Mouse (Mus musculus) bone marrow macrophage, adult 2 months (primary cell): ENCODE measurements around the gene Ppfia3. TPM values are rescaled to one million over a fixed set of nuclear protein-coding genes. Genes with fewer than 3 reads are reported as not detected.

Source experiments
- H3K27ac ChIP-seq: 2 replicates; pipeline ENCODE4 v1.5.1; 2012; ENCODE audit warnings: low read depth, low read length; ENCODE audit not compliant: insufficient read depth
- H3K4me1 ChIP-seq: 2 replicates; pipeline ENCODE4 v1.6.1; 2012; ENCODE audit warnings: low read length; ENCODE audit not compliant: control insufficient read depth, insufficient read depth
- H3K4me3 ChIP-seq: 2 replicates; pipeline ENCODE4 v1.5.1; 2012; ENCODE audit warnings: mild to moderate bottlenecking, low read length, moderate library complexity; ENCODE audit not compliant: insufficient read depth
- CTCF ChIP-seq: IDR thresholded peaks from 2 replicates; pipeline ENCODE4 v1.5.1; 2012; ENCODE audit warnings: low read depth, mild to moderate bottlenecking, low read length, moderate library complexity
- POLR2A ChIP-seq: IDR thresholded peaks from 2 replicates; pipeline ENCODE4 v1.6.1; 2012; ENCODE audit warnings: mild to moderate bottlenecking, low read depth, low read length, borderline replicate concordance
- polyA plus RNA-seq: library from polyadenylated mRNA; stranded (reverse); fragments of >200 nt; gene quantifications from 2 replicates; pipeline ENCODE4 v1.2.4, GENCODE M21; 2012; ENCODE audit not compliant: missing spikeins, insufficient read depth, insufficient read length

Ppfia3 gene
- polyA plus RNA-seq, 1 experiment, result 1.8 TPM

DNA sequence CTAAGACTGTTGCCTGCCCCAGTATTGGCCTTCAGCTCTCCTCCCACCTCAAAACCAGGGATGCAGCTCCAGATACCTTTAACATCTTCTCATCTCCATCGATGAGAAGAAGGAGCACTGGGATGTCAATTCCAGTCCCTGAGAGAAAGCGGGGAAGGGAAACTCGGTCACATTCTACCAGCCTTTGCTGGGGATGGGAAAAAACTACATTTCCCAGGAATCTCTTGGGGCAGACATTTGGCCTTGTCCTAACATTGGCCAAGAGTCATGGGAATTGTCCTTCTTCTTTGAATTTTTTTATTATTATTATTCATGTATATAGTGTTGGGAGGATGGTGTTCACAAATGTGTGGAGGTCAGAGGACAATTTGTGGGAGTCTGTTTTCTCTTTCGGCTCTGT is 44.6 kb downstream of the Ppfia3 start:
- Histone ChIP-seq H3K4me1 (no peaks in the 10 kb centered on the region), H3K4me3 (no peak overlapping the region), H3K27ac (no peak overlapping the region)
- TF ChIP-seq CTCF, result no peak
- TF ChIP-seq POLR2A, result no peak

DNA sequence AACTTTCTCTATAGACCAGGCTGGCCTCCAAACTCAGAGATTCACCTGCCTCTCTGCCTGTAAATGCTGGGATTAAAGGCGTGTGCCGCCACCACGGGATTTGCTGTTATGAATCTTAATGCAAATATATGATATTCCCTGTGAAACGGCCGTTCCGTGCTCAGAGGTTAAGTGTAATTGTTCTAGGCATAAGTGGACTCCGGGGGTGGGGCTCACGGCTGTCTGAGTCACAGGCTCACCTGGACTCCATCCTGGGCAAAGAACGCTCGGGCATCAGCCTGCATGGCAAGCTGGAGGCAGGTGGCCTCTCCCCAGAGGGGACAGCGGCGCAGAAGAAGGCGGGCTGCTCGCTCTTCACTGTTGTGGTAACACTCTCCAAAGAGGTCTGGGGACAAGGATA is 50.3 kb downstream of the Ppfia3 start:
- H3K4me3 ChIP-seq, result no peak overlapping the region
- H3K4me1 ChIP-seq, result peaks cover 4% of the 10 kb centered on the region; the same call in 1 of the 2 replicates
- TF ChIP-seq POLR2A (no peak), CTCF (no peak)
- H3K27ac ChIP-seq, result no peak overlapping the region

DNA sequence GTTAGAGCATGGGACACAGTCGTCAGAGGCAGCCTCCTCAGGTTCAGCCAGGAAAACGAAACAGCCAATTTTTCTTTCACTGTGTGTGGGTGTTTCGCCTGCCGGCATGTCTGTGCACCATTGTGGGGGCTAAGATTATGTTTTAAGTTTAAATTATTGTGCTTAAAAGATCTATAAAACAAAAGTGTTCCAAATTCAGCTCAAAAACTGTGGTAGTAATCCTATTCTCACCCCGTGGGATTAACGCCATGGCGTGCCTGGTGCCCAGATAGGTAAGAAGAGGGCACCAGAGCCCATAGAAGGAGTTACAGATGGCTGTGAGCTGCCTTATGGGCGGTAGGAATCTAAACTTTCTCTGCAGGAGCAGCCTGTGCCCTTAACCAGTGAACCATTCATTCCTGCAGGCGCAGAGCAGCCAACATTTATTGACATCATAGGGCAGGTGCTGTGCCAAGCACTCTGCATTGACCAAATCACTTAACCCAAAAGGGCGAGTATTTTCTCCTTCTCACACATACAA is 51.6 kb downstream of the Ppfia3 start:
- TF ChIP-seq CTCF (no peak), POLR2A (no peak)
- H3K27ac ChIP-seq, result no peak overlapping the region
- H3K4me3 ChIP-seq, result no peak overlapping the region
- peaks cover 4% of the 10 kb centered on the region; the same call in 1 of the 2 replicates for H3K4me1 ChIP-seq

DNA sequence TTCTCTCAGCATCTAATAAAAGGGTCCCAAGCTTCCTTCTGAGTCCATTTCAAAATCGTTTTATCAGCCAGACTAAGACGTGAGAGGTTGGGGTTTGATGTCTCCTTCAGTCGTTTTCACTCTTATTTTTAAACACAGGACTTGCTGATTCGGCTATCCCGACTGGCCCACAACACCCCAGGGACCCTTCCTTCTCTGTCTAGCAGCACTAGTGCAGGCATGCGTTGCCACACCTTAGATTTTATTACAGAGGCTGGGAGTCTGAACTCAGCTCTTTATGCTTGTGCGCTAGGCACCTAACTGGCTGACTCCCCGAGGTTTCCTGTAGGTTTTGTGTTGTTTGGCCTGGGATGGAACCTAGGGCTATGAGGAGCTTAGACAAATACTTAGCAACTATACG is 53.3 kb downstream of the Ppfia3 start:
- H3K27ac ChIP-seq, result no peak overlapping the region
- TF ChIP-seq CTCF (no peak), POLR2A (no peak)
- peaks cover 4% of the 10 kb centered on the region; the same call in 1 of the 2 replicates for H3K4me1 ChIP-seq
- no peak overlapping the region for H3K4me3 ChIP-seq

DNA sequence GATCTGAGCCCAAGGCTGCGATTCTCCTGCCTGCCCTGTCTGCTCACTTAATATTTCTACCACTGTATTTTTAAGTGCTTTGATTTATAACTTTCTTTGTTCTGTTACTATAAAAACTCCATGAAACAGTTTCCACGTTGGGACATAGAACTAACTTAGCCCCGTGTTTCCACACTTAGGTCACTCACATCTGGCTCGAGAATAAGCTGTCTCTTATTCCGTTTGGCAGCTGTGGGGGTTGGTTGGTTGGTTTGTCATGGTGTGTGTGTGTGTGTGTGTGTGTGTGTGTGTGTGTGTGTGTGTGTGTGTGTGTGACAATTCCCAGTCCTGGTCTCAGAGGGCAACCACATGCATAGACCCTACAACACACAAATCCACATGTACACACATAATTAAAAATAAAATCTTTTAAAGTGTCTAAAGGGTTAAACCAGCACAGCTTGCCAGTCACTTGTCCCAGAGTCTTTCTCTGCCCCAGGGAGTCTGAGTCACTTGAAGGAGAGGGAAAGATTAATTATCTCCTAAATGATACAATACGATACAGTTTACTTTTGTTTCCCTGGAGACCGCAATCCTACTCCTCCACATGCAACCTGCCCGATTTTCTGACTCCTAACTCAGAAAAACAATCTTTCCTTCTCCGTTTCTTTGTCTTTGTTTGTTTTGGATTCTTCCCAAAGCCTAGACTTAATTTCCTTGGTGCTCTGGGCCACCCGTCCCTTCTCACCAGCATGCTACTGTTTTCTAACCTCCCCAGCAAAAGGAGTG is 53.9 kb downstream of the Ppfia3 start:
- Histone ChIP-seq H3K4me1 (peaks cover 4% of the 10 kb centered on the region; the same call in 1 of the 2 replicates), H3K27ac (no peak overlapping the region), H3K4me3 (no peak overlapping the region)
- TF ChIP-seq POLR2A (no peak), CTCF (no peak)

DNA sequence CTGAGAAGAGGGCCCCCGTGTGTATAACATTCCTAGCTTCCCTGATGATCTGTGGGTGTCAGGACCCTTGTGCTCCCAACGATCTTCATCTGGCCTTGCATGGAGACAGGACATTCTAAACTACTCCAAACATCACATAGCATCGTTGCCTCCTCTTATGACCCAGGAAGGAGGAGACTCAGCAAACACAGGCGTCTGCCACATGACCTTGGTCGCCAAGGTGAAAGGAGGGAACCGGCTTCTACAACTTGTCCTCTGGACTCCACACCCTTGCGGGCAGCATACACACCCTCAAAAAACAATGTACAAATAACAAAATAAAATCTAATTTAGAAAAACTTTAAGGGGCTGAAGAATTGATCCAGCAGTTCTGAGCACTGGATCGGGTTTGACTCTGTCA is 54.8 kb downstream of the Ppfia3 start:
- no peak for TF ChIP-seq POLR2A
- TF ChIP-seq CTCF, result no peak
- no peak overlapping the region for H3K27ac ChIP-seq
- peaks cover 4% of the 10 kb centered on the region; the same call in 1 of the 2 replicates for H3K4me1 ChIP-seq
- no peak overlapping the region for H3K4me3 ChIP-seq

DNA sequence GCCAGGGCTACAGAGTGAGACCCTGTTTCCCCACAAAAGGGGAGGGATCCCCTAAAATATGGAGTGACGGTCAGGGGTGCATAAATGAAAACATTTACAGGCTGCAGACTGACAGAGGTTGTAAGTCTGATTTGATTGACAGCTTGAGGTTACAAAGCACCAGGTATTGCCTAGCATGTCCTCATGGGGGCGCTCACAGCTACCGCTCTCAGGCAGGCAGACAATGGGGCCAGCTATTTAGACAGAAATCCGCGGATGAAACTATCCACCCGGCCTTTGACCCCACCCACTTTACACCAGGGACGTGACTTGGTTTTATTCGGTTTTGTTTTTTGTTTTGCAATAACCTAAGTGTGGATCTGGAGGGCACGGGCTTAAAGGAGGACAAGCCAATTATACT is 57.4 kb downstream of the Ppfia3 start:
- H3K27ac ChIP-seq, result no peak overlapping the region
- TF ChIP-seq CTCF, result peak; percentile 65
- no peak for TF ChIP-seq POLR2A

DNA sequence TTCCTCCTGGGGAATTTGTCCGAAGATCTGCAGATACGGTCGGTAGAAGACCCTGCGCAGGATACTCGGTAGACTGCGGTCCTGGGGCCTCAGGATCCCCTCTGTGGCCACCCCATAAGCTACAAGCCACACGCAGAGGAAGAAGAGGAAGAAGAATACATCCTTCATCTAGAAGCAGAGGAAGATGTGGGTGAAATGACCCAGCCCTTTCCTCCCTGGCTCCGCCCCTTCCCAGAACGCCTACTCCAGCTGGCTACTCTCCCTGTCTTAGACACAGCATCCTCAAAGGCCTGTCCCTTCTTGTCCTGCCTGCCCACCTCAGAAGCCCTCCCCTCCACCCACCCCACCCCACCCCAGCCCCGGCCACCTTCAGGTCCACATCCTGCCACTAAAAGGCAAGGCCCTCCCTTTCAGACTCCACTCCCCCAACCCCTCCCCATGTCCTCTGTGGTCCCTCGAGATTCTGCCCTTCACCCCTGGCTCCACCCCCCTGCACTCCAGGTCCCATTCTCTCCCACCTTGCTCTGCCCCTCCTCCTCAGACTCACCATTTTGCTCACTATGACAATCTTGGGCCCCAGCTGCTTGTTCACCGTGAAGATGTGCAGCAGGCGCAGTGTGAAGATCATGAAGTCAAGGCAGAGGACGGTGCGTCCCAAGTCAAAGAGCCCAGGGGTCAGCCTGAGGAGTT is 58.1 kb downstream of the Ppfia3 start:
- H3K4me3 ChIP-seq, result no peak overlapping the region
- no peaks in the 10 kb centered on the region for H3K4me1 ChIP-seq
- no peak overlapping the region for H3K27ac ChIP-seq
- TF ChIP-seq POLR2A (no peak), CTCF (no peak)

More for the DNA sequence above, 57.4 kb downstream of the Ppfia3 start:
- no peak overlapping the region for H3K4me3 ChIP-seq
- H3K4me1 ChIP-seq, result no peaks in the 10 kb centered on the region

DNA sequence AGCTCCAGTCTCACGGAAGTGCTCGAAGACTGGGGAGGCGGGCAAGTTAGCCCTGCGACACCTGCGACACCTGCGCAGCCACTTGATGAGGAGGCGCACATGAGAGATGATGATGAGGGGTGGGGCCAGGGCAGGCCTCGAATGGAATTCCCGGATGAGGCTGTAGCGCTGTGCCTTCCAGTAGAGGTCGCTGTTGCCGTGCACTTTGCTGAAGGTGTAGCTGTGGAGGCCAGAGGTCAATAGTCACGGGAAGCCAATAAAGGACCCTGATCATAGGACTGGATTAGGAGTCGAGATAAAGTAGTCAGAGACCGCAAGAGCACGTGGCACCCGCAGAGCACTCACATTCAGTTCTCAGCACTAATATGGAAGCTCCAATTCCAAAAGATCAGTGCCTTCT is 61.5 kb downstream of the Ppfia3 start:
- Histone ChIP-seq H3K4me3 (no peak overlapping the region), H3K27ac (no peak overlapping the region), H3K4me1 (no peaks in the 10 kb centered on the region)
- TF ChIP-seq CTCF (peak; percentile 61), POLR2A (no peak)

DNA sequence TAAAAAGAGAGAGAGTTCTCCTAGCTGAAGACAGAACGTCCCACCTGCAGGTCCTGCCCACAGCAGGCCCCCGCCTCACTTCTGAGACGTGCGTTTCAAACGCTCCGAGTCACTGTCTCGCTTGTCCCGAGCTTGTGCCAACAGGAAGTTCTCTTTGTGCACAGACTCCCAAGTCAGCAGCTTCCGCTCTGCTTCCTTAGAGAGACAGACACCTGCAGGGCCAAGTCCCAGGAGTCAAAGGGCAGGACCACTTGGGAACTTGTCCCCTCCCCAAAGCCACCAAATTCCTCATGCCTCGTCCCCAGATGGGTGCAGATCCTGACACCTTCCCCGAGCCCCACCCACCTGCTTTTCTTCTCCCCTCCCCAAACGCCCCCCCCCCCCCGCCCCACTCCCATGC is 62.0 kb downstream of the Ppfia3 start:
- TF ChIP-seq CTCF (no peak), POLR2A (no peak)
- no peaks in the 10 kb centered on the region for H3K4me1 ChIP-seq
- H3K27ac ChIP-seq, result no peak overlapping the region
- no peak overlapping the region for H3K4me3 ChIP-seq
